Comparison of ENCODE assay signal across 20 mouse cellular contexts in the genomic region with DNA sequence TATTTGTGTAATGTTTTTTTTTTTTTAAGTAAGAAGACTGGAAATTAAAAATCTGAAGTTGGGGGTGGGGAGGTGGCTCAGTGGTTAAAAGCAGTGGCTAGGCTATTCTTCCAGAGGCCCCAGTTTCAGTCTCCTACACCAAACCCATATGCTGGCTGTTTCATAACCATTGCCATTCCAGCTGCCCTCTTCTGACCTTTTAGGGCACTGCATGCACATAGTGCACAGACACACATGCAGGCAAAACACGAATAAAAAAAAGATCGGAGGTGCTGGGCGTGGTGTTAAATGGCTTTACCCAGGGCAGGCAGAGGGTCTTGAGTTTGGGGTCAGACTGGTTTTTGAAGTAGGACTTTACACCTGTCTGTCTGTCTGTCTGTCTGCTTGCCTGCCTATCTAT. TPM values are rescaled to one million over a fixed set of nuclear protein-coding genes. Genes with fewer than 3 reads are reported as not detected.
DNase-seq lines count a peak whose midpoint lies in the region; ATAC-seq and TF ChIP-seq lines count a peak whose summit lies in the region.
"Had no signal": no experiment of that assay in that cellular context is flagged by ENCODE, and none has a peak within 500 bp of the region (broad histone marks: within the 10 kb centered on the region; RNA-seq: fewer than 3 reads in every experiment).

No protein-coding gene starts in this region.

- in situ Hi-C loops in Patski (cut with MboI; ENCODE audit: low pct_unique_long_range_greater_than_20kb), result no loop called here

- no peak for ATAC-seq in heart, embryonic 11.5 days (replicated peaks; ENCODE audit: insufficient number of reproducible peaks, low FRiP score, low TSS enrichment)
- no peak for ATAC-seq in lung, postnatal 0 days
- no peak for ATAC-seq in Patski
- no peak for ATAC-seq in stomach, postnatal 0 days (ENCODE audit: low FRiP score, low TSS enrichment)
- ATAC-seq in hindbrain, embryonic 12.5 days (ENCODE audit: low FRiP score), result no peak

- WGBS in heart, embryonic 11.5 days (ENCODE audit: insufficient replicate concordance), result 94% methylated on average over 3 of the region's 3 CpGs
- WGBS in lung, postnatal 0 days, result 98% methylated on average over 3 of the region's 3 CpGs
- 96% methylated on average over 3 of the region's 3 CpGs for WGBS in stomach, postnatal 0 days
- 100% methylated on average over 3 of the region's 3 CpGs for WGBS in hindbrain, embryonic 12.5 days

- no peak overlapping the region for H3K4me3 ChIP-seq in heart, embryonic 11.5 days (ENCODE audit: low read depth, low read length)
- H3K4me3 ChIP-seq in lung, postnatal 0 days (ENCODE audit: low read depth, low read length), result no peak overlapping the region
- no peak overlapping the region for H3K4me3 ChIP-seq in stomach, postnatal 0 days (ENCODE audit: low read depth, low read length)
- no peak overlapping the region for H3K4me3 ChIP-seq in hindbrain, embryonic 12.5 days
- H3K4me3 ChIP-seq: embryonic facial prominence, embryonic 12.5 days; forebrain, embryonic 12.5 days had no signal

- H3K36me3 ChIP-seq in heart, embryonic 11.5 days (ENCODE audit: control insufficient read depth, insufficient read depth, low read length), result peaks cover 4% of the 10 kb centered on the region; the same call in 1 of the 2 replicates
- H3K36me3 ChIP-seq in lung, postnatal 0 days (ENCODE audit: insufficient read depth, low read length), result peaks cover 13% of the 10 kb centered on the region; the same call in 1 of the 2 replicates
- H3K36me3 ChIP-seq in stomach, postnatal 0 days (ENCODE audit: control insufficient read depth, insufficient read depth, low read length), result 0 out of 2 replicates have a peak, but pooled peaks cover 3% of the 10 kb centered on the region
- peaks cover 42% of the 10 kb centered on the region for H3K36me3 ChIP-seq in hindbrain, embryonic 12.5 days

- CTCF ChIA-PET in Patski (lab: Charles Lee), result no interaction called here

- H3K27me3 ChIP-seq in heart, embryonic 11.5 days (ENCODE audit: control insufficient read depth, insufficient read depth, low read length), result no peaks in the 10 kb centered on the region
- H3K27me3 ChIP-seq in lung, postnatal 0 days (replicated peaks; ENCODE audit: insufficient read depth, low read length), result no peaks in the 10 kb centered on the region
- no peaks in the 10 kb centered on the region for H3K27me3 ChIP-seq in Patski
- no peaks in the 10 kb centered on the region for H3K27me3 ChIP-seq in stomach, postnatal 0 days (ENCODE audit: control insufficient read depth, insufficient read depth, low read length)
- H3K27me3 ChIP-seq in hindbrain, embryonic 12.5 days, result no peaks in the 10 kb centered on the region
- H3K27me3 ChIP-seq: embryonic facial prominence, embryonic 12.5 days; forebrain, embryonic 12.5 days had no signal

- H3K9me3 ChIP-seq in heart, embryonic 11.5 days (replicated peaks; ENCODE audit: control insufficient read depth, low read length), result no peaks in the 10 kb centered on the region
- H3K9me3 ChIP-seq in lung, postnatal 0 days (ENCODE audit: low read length), result no peaks in the 10 kb centered on the region
- no peaks in the 10 kb centered on the region for H3K9me3 ChIP-seq in stomach, postnatal 0 days (ENCODE audit: control insufficient read depth, low read length)
- H3K9me3 ChIP-seq in hindbrain, embryonic 12.5 days (replicated peaks), result no peaks in the 10 kb centered on the region
- H3K9me3 ChIP-seq: embryonic facial prominence, embryonic 12.5 days; forebrain, embryonic 12.5 days had no signal

- TF ChIP-seq EP300 in lung, postnatal 0 days (IDR thresholded peaks at IDR 0.05), result no peak
- TF ChIP-seq EP300 in stomach, postnatal 0 days (optimal IDR thresholded peaks at IDR 0.05), result no peak

- no peak overlapping the region for H3K27ac ChIP-seq in heart, embryonic 11.5 days (ENCODE audit: low read depth, low read length)
- no peak overlapping the region for H3K27ac ChIP-seq in lung, postnatal 0 days (ENCODE audit: low read length)
- H3K27ac ChIP-seq in stomach, postnatal 0 days (replicated peaks), result no peak overlapping the region
- H3K27ac ChIP-seq in hindbrain, embryonic 12.5 days, result no peak overlapping the region
- H3K27ac ChIP-seq: embryonic facial prominence, embryonic 12.5 days; forebrain, embryonic 12.5 days had no signal

- no peaks in the 10 kb centered on the region for H3K4me1 ChIP-seq in heart, embryonic 11.5 days (ENCODE audit: control insufficient read depth, insufficient read depth, low read length)
- no peaks in the 10 kb centered on the region for H3K4me1 ChIP-seq in lung, postnatal 0 days (ENCODE audit: insufficient read depth, low read depth, low read length)
- no peaks in the 10 kb centered on the region for H3K4me1 ChIP-seq in stomach, postnatal 0 days (replicated peaks; ENCODE audit: control insufficient read depth, insufficient read depth)
- no peaks in the 10 kb centered on the region for H3K4me1 ChIP-seq in hindbrain, embryonic 12.5 days
- H3K4me1 ChIP-seq: embryonic facial prominence, embryonic 12.5 days; forebrain, embryonic 12.5 days had no signal

- peak; percentile 61 for DNase-seq in heart, adult 11 months
- DNase-seq in lung, postnatal 0 days (ENCODE audit: low spot score), result no peak
- DNase-seq in lung, postnatal 10 days, result no peak
- no peak for DNase-seq in Patski (ENCODE audit: low read depth, low spot score)
- no peak for DNase-seq in stomach, postnatal 0 days (ENCODE audit: low spot score)
- DNase-seq in left cerebral cortex, adult 18-20 months (ENCODE audit: low spot score in 2 of 2), result no peak
- DNase-seq: adrenal gland, postnatal 10 days; cerebellum, postnatal 36 days; gastrocnemius, postnatal 10 days; liver; right cerebral cortex, postnatal 4 days had no signal

- TF ChIP-seq CTCF in lung, postnatal 0 days (IDR thresholded peaks at IDR 0.05), result peak; percentile 42
- TF ChIP-seq CTCF in Patski (IDR thresholded peaks at IDR 0.05), result peak; percentile 45
- peak; percentile 37 for TF ChIP-seq CTCF in stomach, postnatal 0 days (IDR thresholded peaks at IDR 0.05; ENCODE audit: low read depth)

- POLR2A ChIA-PET in Patski (lab: Charles Lee), result no interaction called here

- H3K4me2 ChIP-seq in heart, embryonic 11.5 days, result no peak overlapping the region
- no peak overlapping the region for H3K4me2 ChIP-seq in lung, postnatal 0 days (replicated peaks; ENCODE audit: low read depth, low read length)
- no peak overlapping the region for H3K4me2 ChIP-seq in stomach, postnatal 0 days (replicated peaks; ENCODE audit: low read depth)
- no peak overlapping the region for H3K4me2 ChIP-seq in hindbrain, embryonic 12.5 days (replicated peaks)
- H3K4me2 ChIP-seq: embryonic facial prominence, embryonic 12.5 days; forebrain, embryonic 12.5 days had no signal

- no peak overlapping the region for H3K9ac ChIP-seq in heart, embryonic 11.5 days (ENCODE audit: low read depth, low read length)
- H3K9ac ChIP-seq in lung, postnatal 0 days (replicated peaks; ENCODE audit: low read depth), result no peak overlapping the region
- H3K9ac ChIP-seq in stomach, postnatal 0 days (ENCODE audit: low read length), result no peak overlapping the region
- no peak overlapping the region for H3K9ac ChIP-seq in hindbrain, embryonic 12.5 days
- H3K9ac ChIP-seq: embryonic facial prominence, embryonic 12.5 days; forebrain, embryonic 12.5 days had no signal

RNA-seq across cellular contexts. Expression of a gene that starts 20.9 kb away (rescaled TPM):
- 17.4 and 28.7 TPM in 2 replicates for polyA plus RNA-seq in heart, embryonic 11.5 days (2014; fragmentation: Nextera tagmentation; extraction: Ambion mirVana)
- 56.0 and 62.6 TPM in 2 replicates for polyA plus RNA-seq in lung, postnatal 0 days (2015; fragmentation: Nextera tagmentation; extraction: Ambion mirVana)
- polyA plus RNA-seq in Patski (2021), result 63.2 TPM
- 22.9 and 26.0 TPM in 2 replicates for polyA plus RNA-seq in stomach, postnatal 0 days (2015; fragmentation: Nextera tagmentation; extraction: Ambion mirVana)
- total RNA-seq in left cerebral cortex, adult 18-20 months (2021), result 100 to 1,000 TPM; 115 to 120 TPM
- 38.7 and 44.3 TPM in 2 replicates for polyA plus RNA-seq in hindbrain, embryonic 12.5 days (2016; fragmentation: Nextera tagmentation; extraction: Ambion mirVana)

RNA-seq across cellular contexts. Expression of a gene that starts 21.0 kb away (rescaled TPM):
- 13.3 and 13.5 TPM in 2 replicates for polyA plus RNA-seq in heart, embryonic 11.5 days (2014; fragmentation: Nextera tagmentation; extraction: Ambion mirVana)
- polyA plus RNA-seq in lung, postnatal 0 days (2015; fragmentation: Nextera tagmentation; extraction: Ambion mirVana), result 31.2 and 38.3 TPM in 2 replicates
- 24.3 TPM for polyA plus RNA-seq in Patski (2021)
- 10.6 and 12.0 TPM in 2 replicates for polyA plus RNA-seq in stomach, postnatal 0 days (2015; fragmentation: Nextera tagmentation; extraction: Ambion mirVana)
- total RNA-seq in left cerebral cortex, adult 18-20 months (2021), result 1 to 10 TPM; 9.1 to 9.5 TPM
- 26.5 and 27.9 TPM in 2 replicates for polyA plus RNA-seq in hindbrain, embryonic 12.5 days (2016; fragmentation: Nextera tagmentation; extraction: Ambion mirVana)

RNA-seq across cellular contexts. Expression of a gene that starts 34.0 kb away (rescaled TPM):
- polyA plus RNA-seq in heart, embryonic 11.5 days (2014; fragmentation: Nextera tagmentation; extraction: Ambion mirVana), result 10.7 and 11.3 TPM in 2 replicates
- 5.5 and 6.5 TPM in 2 replicates for polyA plus RNA-seq in lung, postnatal 0 days (2015; fragmentation: Nextera tagmentation; extraction: Ambion mirVana)
- polyA plus RNA-seq in Patski (2021), result 23.3 TPM
- 7.7 and 8.7 TPM in 2 replicates for polyA plus RNA-seq in stomach, postnatal 0 days (2015; fragmentation: Nextera tagmentation; extraction: Ambion mirVana)
- 10 to 100 TPM; 12.4 to 13.5 TPM for total RNA-seq in left cerebral cortex, adult 18-20 months (2021)
- 14.0 and 15.1 TPM in 2 replicates for polyA plus RNA-seq in hindbrain, embryonic 12.5 days (2016; fragmentation: Nextera tagmentation; extraction: Ambion mirVana)

RNA-seq across cellular contexts. Expression of a gene that starts 38.5 kb away (rescaled TPM):
- polyA plus RNA-seq in heart, embryonic 11.5 days (2014; fragmentation: Nextera tagmentation; extraction: Ambion mirVana), result 1.6 and 2.0 TPM in 2 replicates
- polyA plus RNA-seq in lung, postnatal 0 days (2015; fragmentation: Nextera tagmentation; extraction: Ambion mirVana), result 41.6 and 48.7 TPM in 2 replicates
- polyA plus RNA-seq in Patski (2021), result 2.9 TPM
- polyA plus RNA-seq in stomach, postnatal 0 days (2015; fragmentation: Nextera tagmentation; extraction: Ambion mirVana), result 22.5 and 22.7 TPM in 2 replicates
- 1 to 10 TPM; 8.2 to 8.4 TPM for total RNA-seq in left cerebral cortex, adult 18-20 months (2021)
- polyA plus RNA-seq in hindbrain, embryonic 12.5 days (2016; fragmentation: Nextera tagmentation; extraction: Ambion mirVana), result 2.9 and 4.3 TPM in 2 replicates

RNA-seq across cellular contexts. Expression of a gene that starts 47.5 kb away (rescaled TPM):
- not detected in 2 replicates for polyA plus RNA-seq in heart, embryonic 11.5 days (2014; fragmentation: Nextera tagmentation; extraction: Ambion mirVana)
- not detected in 2 replicates for polyA plus RNA-seq in lung, postnatal 0 days (2015; fragmentation: Nextera tagmentation; extraction: Ambion mirVana)
- not detected for polyA plus RNA-seq in Patski (2021)
- polyA plus RNA-seq in stomach, postnatal 0 days (2015; fragmentation: Nextera tagmentation; extraction: Ambion mirVana), result not detected in 2 replicates
- total RNA-seq in left cerebral cortex, adult 18-20 months (2021), result not detected
- not detected in 2 replicates for polyA plus RNA-seq in hindbrain, embryonic 12.5 days (2016; fragmentation: Nextera tagmentation; extraction: Ambion mirVana)
- total RNA-seq: gastrocnemius, postnatal 10 days; left cerebral cortex, adult 8-10 months had no signal
- polyA plus RNA-seq: C2C12; embryonic facial prominence, embryonic 12.5 days; forebrain, embryonic 12.5 days; heart, embryonic 16.5 days; intestine, embryonic 14.5 days; stomach, embryonic 14.5 days had no signal
